Mouse (Mus musculus) urinary bladder, postnatal 10 days (tissue): ENCODE results near the gene Lrrc73.

Experiments
- DNase-seq: peaks from one replicate; pipeline ENCODE4 v3.0.0; 2022; ENCODE audit warnings: low spot score

The Lrrc73 gene

GRCm38 (mm10) chr17:46253452-46254084 lies at the start of gene Lrrc73:
Gene Lrrc73, plus strand, starts transcription at chr17:46253531.
- DNase-seq, result peak; percentile 67

GRCm38 (mm10) chr17:46206676-46207075 lies 46.7 kb upstream of the Lrrc73 start:
- DNase-seq, result no peak

GRCm38 (mm10) chr17:46210550-46210949 lies 42.8 kb upstream of the Lrrc73 start:
- no peak for DNase-seq

GRCm38 (mm10) chr17:46221601-46222000 lies 31.7 kb upstream of the Lrrc73 start:
- DNase-seq, result no peak

GRCm38 (mm10) chr17:46227576-46227975 lies 25.8 kb upstream of the Lrrc73 start:
- DNase-seq, result no peak

DNA sequence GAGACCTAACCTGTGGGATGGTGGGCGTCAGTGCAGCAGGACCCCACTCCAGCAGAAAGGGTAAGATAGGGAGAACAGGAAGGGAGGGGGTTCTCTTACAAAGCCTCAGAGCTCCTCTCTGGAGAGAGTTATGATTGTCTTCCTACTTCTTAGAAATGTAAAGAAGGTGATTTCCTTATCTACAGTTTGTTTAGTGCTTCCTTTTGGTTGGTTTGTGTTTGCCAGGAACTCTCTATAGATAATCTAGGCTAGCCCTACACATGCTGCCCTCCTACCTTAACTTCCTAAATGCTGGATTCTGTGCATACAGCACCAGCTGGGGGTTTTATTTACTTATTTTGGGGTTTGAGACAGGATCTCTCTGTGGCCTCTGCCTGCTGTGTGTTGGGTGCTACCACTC lies 17.3 kb upstream of the Lrrc73 start:
- DNase-seq, result no peak

- DNase-seq, result no peak
Observed at GRCm38 (mm10) chr17:46237079-46237478, 16.3 kb upstream of the Lrrc73 start.

GRCm38 (mm10) chr17:46237480-46237879 lies 15.9 kb upstream of the Lrrc73 start:
- no peak for DNase-seq

GRCm38 (mm10) chr17:46239516-46240114 lies 13.7 kb upstream of the Lrrc73 start:
- no peak for DNase-seq

DNA sequence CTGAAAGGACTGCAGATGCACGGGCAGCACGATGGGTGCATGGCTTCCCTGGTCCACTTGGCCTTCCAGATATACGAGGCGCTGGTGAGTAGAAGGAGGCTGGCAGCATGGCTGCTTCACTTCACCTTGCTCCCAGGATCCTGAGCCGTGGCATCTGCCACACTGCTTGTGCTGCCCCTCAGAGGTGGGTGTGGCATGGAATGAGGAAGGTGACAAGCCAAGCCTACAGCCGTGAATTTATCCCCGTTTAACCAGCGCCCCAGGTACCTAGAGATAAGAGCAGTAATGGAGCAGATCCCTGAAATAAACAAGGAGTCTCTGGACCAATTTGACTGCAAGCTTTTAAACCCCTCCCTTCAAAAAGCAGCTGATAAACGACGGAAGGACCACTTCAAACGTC lies 11.9 kb upstream of the Lrrc73 start:
- DNase-seq, result no peak

DNA sequence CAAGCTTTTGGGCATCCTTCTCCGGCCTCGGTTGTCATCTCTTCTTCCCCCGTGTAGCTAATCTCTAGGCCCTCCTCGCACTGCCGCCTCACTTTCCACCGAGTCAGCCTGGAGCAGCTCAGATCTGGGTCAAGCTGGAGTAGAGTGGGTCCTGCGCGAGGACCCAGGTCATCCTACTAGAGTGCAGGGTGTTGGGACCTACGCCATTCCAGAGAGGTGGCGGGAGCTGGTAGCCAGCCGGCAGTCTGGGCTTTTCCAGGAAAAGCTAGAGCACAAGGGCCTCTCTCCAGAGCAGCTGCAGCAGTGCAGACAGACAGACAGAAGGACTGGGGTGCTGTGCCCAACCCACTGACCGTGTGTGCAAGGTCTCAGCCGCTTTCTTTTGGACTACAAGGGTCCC lies 11.1 kb upstream of the Lrrc73 start:
- DNase-seq, result no peak

DNA sequence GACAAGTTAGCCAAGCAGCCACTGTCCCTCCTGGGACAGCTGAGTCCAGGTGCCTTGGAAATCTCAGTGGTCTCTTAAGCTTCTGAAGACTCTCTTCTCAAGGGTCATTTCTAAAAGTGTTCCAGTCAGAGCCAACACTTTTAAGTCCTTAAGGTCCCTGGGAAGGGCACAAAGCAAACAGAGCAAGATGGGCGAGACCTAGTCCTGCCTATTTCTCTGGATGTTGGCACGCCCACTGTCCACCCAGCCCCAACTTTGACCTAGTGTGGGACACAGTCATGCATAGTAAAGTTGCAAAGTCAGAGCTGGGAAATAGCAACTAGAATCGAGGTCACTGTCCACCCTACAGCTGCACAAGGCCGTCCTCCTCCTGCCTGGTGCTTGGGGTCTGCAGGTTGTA lies 10.3 kb upstream of the Lrrc73 start:
- no peak for DNase-seq

DNA sequence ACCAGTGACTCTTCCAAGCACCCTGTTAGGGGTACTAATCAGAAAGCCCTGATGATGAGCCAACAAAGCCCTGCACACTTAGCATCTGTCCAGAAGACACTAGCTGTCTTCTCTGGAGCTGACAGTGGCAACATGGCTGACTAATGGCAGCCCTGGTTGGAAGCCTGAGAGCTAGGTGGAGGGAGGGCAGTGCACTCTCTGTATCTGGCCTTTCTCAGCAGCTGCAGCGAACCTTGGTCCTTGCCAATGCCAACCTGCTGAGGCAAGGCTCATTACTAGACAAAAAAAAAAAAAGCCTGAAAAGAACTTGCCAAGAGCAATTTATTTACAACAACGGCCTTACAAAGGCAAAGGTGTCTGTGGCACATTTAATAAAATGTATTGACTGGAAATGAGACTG lies 9.7 kb upstream of the Lrrc73 start:
- no peak for DNase-seq

DNA sequence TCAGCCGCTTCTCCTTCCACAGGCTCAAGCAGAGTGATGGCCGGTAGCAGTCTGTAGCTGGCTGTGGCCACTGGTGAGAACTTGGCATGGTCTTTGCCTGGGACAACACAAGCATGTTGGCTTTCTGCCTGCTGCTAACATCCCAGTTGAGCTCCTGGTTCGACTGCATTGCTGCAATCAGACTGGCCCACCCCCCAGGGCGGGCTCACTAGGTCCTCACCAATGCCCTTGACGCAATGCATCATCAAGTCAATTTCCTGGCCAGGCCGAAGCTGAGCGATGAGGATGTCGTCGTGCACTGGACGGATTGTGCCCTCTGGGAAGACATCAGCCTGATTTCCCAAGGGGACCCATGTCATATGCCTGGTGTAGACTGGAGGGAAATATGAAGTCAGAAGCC lies 8.8 kb upstream of the Lrrc73 start:
- no peak for DNase-seq

DNA sequence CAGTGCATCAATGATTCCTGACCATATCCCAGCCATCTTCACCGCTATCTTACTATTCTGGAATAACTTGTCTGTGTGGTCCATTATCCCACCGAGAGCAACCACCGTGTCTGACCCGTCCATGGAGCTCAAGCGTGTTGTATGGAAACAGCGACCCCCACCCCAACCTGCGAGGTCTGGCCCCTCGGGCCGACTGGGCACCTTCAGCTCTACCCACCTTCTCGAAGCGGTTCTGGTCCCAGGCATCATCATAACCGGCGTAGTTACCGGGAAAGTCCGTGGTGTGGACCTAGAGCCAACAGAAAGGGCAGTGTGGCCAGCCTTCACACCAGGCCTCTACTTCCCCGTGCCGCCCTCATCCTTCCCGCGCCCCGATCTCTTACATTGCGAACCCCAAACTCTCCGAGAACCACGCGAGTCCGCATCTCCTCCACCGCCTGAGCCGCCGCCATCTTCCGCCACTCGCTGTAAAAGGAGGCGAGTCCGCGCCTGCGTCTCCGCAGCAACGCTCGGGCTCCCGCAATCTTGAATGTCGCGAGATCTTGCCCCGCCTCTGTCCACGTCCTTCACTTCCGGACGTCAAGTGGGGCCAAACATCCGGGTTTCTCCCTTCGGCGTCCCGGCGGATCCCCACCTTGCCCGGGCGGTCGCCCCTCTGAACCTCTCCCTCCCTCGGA lies 5.7 kb upstream of the Lrrc73 start, which contains the start of the genes Polr1c and Yipf3:
Gene Polr1c (minus strand): TSS at position 543 of the 677 bp plus-strand sequence.
Gene Yipf3 (plus strand): TSS at position 569 of the 677 bp plus-strand sequence.
- DNase-seq, result peak; percentile 85

DNA sequence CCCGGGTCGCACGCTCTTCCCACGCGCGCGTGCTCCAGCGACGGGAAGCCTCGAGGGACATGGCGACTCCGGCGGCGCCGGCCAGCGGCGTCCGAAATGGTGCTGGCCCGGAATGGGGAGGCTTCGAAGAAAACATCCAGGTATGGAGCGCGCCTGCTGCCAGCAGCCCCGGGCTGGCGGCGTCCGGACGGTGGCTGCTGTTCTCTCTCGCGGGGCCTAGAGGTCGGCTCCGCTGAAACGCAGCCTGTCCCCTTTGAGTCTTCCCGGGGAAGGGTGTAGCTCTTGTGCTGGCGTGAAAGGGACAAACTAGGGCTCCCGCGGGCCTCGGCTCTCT lies 5.2 kb upstream of the Lrrc73 start:
- no peak for DNase-seq

DNA sequence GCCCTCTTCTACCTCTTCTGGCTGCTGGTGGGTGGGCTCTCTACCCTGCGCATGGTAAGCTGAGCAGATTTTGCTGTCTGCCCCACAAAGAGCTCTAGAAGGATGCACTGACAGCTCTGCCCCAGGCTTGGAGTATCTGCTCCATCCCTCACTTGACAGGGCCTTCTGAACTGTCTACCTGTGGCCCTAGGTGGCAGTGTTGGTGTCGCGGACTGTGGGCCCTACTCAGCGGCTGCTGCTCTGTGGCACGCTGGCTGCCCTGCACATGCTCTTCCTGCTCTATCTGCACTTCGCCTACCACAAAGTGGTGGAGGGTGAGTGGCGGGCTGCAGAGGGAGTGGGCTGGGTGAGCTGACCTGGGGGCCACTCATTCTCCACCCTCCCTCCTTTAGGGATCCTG lies 2.2 kb upstream of the Lrrc73 start:
- no peak for DNase-seq

GRCm38 (mm10) chr17:46252571-46253451 lies 520 bp upstream of the Lrrc73 start:
- no peak for DNase-seq

GRCm38 (mm10) chr17:46254106-46254505 lies 775 bp downstream of the Lrrc73 start:
- no peak for DNase-seq

DNA sequence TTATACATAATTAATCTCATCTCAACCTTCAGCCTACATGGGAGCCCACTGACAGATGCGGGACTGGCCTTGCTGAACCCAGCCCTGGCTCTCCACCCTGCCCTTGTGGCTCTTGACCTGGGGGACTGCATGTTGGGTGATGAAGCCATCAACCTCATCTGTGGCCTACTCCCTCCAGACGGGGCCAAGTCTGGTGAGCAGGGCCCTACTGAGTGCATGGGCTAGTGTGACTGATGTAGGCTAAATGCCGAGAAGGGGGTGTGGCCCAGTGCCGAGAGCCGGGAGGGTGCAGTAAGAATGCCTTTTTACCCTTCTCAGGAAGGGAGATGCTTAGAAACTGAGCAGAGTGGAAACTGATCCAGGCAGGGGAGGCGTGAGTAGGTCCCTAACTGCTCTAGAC lies 1.8 kb downstream of the Lrrc73 start:
- no peak for DNase-seq

DNA sequence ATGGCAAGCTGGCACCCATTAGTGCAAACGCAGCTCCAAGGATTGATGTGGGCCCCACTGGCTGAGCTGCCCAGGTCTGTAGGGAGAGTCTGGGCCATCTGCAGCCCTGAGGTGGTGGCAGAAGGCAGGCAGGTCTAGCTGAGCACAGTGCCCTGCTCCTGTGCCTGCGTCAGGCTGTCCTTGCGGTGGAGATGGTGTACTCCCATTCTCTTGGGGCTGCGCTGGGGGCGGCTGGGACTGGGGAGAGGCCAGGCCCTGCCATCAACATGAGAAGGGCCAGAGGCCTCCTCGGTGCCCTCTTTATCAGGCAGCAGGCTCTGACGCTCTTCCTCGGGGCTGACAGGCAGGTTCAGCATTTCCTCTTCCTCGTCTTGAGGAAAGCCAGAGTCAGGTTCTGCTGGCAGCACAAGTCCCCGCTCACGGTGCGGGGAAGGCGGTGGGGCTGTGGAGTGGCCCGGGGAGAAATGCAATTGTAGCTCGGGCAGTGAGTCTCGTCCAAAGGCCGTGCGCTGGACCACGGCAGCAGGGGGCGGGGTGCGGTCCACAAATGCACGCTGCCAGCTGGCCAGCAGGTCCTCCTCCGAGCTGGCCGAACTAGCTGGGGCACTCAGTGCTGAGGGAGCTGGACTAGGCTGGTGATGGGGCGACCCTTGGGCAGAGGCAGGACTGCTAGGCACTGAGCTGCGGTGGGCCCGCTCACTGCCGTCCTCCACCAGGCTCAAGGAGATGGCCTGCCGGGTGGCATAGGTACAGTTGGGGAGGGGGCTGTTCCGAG lies 5.1 kb downstream of the Lrrc73 start:
- DNase-seq, result no peak

DNA sequence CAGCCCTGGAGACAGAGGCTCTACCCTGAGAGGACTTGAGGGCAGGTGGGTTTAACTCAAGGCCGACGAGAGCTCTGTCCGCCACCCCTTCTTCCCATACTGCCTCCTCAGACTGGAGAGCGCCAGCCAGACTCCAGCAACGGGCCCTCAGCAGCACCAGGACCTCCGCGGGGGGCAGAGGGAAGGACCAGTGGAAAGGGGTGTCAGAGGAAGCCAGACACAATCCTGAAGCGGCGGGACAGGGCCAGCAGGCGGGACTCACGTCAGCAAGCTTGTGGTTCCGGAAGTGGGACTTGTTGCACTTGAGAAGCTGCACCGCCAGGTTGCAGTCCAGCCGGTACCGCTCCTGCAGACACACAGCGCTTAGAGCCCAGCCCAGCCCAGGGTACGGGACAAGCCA lies 6.3 kb downstream of the Lrrc73 start:
- no peak for DNase-seq
